Mouse (Mus musculus): ENCODE results near the gene Fam117a. TPM values are rescaled to one million over a fixed set of nuclear protein-coding genes. Genes with fewer than 3 reads are reported as not detected.
"Not testable (repeated sequence)": the region's sequence is repeated elsewhere in the genome, so short reads cannot be mapped to it uniquely, and the experiment has no call there.

Fam117a gene
- polyA plus RNA-seq, 1 experiment from 2014 or later = 9.6 TPM

DNA sequence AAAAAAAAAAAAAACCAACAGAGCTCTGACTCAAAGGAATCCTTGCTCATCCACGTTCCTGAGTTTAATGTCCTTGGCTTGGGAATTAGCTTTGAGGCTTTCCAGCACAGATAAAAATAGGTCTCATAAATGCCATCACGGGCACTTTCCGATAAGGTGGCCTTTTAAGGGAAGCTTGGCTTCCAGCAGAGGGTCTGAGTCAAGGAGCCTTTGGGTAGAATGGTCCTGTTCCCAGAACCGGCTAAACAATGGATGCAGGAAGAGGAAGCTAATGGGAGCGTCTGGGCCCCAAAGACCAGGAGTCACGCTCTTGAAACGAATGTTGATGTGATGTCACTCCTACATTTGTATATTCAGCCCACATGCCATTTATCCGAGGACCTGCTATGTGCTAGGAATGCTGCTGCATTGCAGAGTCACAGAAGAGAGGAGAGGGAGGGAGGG is 65.9 kb downstream of the Fam117a start:
- H3K9ac ChIP-seq = no peak overlapping the region
- no peaks in the 10 kb centered on the region for H3K36me3 ChIP-seq
- no peak for ATAC-seq
- no peaks in the 10 kb centered on the region for H3K9me3 ChIP-seq
- WGBS = 26% methylated on average over 8 of the region's 8 CpGs
- H3K4me3 ChIP-seq (replicated peaks) = no peak overlapping the region
- no peak overlapping the region for H3K27ac ChIP-seq
- no peaks in the 10 kb centered on the region; the same call in 1 of the 2 replicates for H3K4me1 ChIP-seq (replicated peaks)
- H3K27me3 ChIP-seq (replicated peaks) = peaks cover 5% of the 10 kb centered on the region; the same call in 1 of the 2 replicates
- H3K4me2 ChIP-seq (replicated peaks) = no peak overlapping the region

DNA sequence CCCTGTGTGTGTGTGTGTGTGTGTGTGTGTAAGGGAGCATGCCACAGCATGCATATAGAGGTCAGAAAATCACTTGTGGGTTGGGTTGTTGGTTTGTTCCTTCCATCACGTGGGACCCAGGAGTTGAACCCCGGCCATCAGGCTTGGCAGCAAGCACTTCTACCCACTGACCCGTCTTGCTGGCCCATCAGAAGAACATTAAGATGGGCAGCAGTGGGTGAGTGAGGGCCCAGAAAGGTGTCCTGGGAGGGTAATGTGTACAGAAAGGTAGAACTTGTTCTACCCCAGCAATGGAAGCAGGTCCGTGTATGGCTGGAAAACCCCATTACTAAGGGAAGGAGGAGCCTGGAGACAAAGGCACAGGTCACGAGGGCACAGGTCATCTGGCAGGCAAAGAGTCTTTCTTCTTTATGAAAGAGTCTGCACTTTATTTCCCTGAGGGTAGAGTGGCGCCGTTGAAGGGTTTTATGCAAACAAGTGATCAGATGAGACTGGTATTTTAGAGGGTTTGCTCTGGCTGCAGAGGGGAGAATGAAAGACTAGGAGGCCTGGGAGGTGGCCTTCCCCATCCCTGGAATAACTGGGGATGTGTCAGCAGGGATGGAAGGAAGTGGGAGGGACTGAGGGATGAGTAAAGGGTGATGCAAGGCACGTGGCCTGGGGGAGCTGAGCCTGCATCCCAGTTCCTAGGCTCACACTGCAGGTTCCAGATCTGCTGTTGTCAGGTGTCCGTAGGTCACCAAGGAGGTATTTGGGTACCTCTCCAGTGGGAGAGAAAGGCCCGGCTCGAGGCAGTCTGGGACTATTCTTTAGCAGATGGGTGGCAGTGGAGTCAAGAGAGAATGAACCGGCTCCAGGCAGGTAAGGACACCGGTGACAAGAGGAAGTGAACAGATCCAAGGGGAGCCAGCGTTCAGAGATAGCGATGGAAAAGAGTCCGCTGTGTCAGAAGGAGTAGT is 66.8 kb downstream of the Fam117a start:
- Histone ChIP-seq H3K9me3 (no peaks in the 10 kb centered on the region), H3K27me3 (replicated peaks) (peaks cover 5% of the 10 kb centered on the region; the same call in 1 of the 2 replicates), H3K4me2 (replicated peaks) (no peak overlapping the region), H3K4me1 (replicated peaks) (no peaks in the 10 kb centered on the region; the same call in 1 of the 2 replicates), H3K27ac (no peak overlapping the region; the same call in 1 of the 2 replicates), H3K36me3 (no peaks in the 10 kb centered on the region), H3K9ac (no peak overlapping the region), H3K4me3 (replicated peaks) (no peak overlapping the region)
- no peak for ATAC-seq
- WGBS = 75% methylated on average over 16 of the region's 16 CpGs

DNA sequence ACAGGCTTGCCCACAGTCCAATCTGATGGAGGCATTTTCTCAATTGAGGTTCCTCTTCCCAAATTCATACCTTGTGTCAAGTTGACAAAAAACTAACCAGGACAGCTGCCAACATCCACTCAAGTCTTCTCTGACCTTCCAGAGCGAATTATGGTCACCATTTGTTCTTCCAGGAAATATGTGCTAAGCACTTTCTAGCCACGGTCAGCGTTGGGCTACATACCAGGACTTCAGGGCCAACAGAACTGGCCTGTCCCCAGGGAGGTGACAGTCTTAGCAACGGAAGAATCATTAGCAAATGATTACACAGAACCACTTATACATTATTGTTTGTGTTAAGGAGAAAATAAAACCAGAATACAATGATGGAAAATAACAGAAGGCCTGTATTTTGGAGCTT is 69.0 kb downstream of the Fam117a start:
- Histone ChIP-seq H3K4me1 (replicated peaks) (no peaks in the 10 kb centered on the region; the same call in 1 of the 2 replicates), H3K9ac (no peak overlapping the region), H3K9me3 (no peaks in the 10 kb centered on the region), H3K27me3 (replicated peaks) (no peaks in the 10 kb centered on the region), H3K4me3 (replicated peaks) (no peak overlapping the region), H3K36me3 (no peaks in the 10 kb centered on the region), H3K27ac (no peak overlapping the region), H3K4me2 (replicated peaks) (no peak overlapping the region)
- no peak for ATAC-seq
- 74% methylated on average over 4 of the region's 4 CpGs for WGBS

DNA sequence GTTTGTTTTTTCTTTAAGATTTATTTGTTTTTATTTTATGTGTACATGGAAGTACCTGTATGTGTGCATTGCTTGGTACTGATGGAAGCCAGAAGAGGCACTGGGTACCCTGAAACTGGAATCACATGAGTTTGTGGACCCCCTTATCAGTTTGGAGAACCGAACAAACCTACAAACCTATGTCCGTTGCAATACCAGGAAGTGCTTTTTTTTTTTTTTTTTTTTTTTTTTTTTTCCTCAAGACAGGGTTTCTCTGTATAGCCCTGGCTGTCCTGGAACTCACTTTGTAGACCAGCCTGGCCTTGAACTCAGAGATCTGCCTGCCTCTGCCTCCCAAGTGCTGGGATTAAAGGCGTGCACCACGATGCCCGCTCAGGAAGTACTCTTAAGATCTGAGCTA is 69.6 kb downstream of the Fam117a start:
- H3K27ac ChIP-seq; H3K9ac ChIP-seq; ATAC-seq; H3K4me3 ChIP-seq (replicated peaks); H3K36me3 ChIP-seq; H3K27me3 ChIP-seq (replicated peaks); H3K9me3 ChIP-seq; H3K4me2 ChIP-seq (replicated peaks); H3K4me1 ChIP-seq (replicated peaks): not testable (repeated sequence)
- WGBS = 81% methylated on average over 5 of the region's 5 CpGs

DNA sequence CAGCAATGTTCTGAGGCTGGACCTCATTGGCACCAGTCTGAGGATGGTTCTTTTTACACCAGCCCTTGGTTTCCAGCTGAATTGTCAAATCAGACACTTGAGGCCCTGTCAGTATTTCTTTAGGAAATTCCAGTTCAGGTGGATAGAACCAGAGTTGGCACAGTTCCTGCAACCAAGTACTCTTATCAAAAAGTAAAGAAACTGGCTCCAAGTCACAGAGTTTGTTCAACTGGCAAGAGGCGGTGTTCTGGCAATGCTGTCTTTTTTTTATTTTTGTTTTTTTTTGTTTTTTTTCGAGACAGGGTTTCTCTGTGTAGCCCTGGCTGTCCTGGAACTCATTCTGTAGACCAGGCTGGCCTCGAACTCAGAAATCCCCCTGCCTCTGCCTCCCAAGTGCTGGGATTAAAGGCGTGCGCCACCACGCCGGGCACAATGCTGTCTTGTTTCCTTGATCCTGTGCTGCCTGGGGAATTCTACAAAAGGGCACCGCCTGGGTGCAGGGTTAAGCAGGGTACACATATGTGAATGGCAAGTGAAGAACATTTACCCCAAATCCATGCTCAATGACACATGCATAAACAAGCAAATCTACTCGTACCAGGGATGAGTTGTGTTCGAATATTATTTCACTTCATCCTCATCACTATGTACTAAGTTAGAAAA is 72.8 kb downstream of the Fam117a start:
- no peak overlapping the region for H3K9ac ChIP-seq
- no peak overlapping the region for H3K27ac ChIP-seq
- no peak overlapping the region for H3K4me3 ChIP-seq (replicated peaks)
- H3K4me1 ChIP-seq (replicated peaks) = no peaks in the 10 kb centered on the region
- no peaks in the 10 kb centered on the region for H3K9me3 ChIP-seq
- 84% methylated on average over 10 of the region's 10 CpGs for WGBS
- H3K4me2 ChIP-seq (replicated peaks) = no peak overlapping the region
- no peaks in the 10 kb centered on the region for H3K36me3 ChIP-seq
- no peak for ATAC-seq
- H3K27me3 ChIP-seq (replicated peaks) = no peaks in the 10 kb centered on the region

DNA sequence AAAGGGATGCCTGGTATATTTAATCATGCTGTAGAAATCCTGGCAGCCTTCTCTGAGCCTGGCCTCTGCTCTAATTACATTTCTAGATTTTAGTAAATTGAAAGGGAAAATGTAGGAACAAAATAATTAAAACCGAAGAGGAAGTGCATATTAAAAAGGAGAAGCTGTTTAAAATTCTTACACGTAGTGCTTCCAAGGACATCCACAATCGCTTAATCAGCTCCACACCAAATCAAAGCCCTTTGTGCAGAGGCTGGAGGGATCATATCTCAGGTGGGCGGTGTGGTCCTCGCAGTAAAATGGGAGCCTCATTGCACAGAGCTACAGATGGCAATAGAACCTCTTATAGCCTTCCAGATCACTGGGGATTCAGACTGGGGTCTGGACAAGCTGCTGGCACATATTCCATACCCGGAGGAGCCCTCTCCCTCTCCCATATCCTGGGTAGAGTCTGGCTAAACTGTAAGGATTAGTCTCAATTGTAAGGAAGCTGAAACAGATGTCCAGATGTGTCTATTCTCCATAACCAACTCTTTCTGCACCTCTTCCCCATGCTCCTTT is 74.7 kb downstream of the Fam117a start:
- no peak for ATAC-seq
- H3K4me3 ChIP-seq (replicated peaks) = no peak overlapping the region
- no peak overlapping the region for H3K4me2 ChIP-seq (replicated peaks)
- H3K9me3 ChIP-seq = no peaks in the 10 kb centered on the region
- H3K27me3 ChIP-seq (replicated peaks) = no peaks in the 10 kb centered on the region
- peaks cover 8% of the 10 kb centered on the region for H3K4me1 ChIP-seq (replicated peaks)
- H3K9ac ChIP-seq = no peak overlapping the region
- no peaks in the 10 kb centered on the region for H3K36me3 ChIP-seq
- WGBS = 72% methylated on average over 6 of the region's 6 CpGs
- H3K27ac ChIP-seq = no peak overlapping the region

DNA sequence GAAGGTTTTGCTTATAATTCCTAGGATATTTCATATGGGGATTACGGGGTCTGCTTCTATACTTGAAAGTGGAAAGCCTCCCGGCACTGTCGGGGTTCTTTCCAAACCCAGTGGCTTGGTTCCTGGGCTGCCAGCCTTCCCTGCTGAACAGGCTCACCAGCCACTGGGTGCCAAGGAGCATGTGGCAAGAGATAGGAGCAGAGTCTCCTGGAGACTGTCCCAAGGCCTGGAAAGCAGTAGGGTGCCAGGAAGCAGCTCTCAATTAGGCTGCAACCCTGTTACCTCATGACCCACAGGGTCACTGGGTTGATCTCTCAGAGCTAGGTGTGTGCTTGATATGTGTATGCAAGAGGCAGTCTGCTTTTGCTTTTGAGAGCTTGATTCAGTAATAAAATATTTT is 75.8 kb downstream of the Fam117a start:
- Histone ChIP-seq H3K27me3 (replicated peaks) (no peaks in the 10 kb centered on the region), H3K9me3 (no peaks in the 10 kb centered on the region), H3K4me1 (replicated peaks) (peaks cover 8% of the 10 kb centered on the region), H3K4me3 (replicated peaks) (no peak overlapping the region), H3K4me2 (replicated peaks) (no peak overlapping the region), H3K27ac (no peak overlapping the region), H3K9ac (no peak overlapping the region), H3K36me3 (no peaks in the 10 kb centered on the region)
- ATAC-seq = no peak
- WGBS = 88% methylated on average over 3 of the region's 3 CpGs

DNA sequence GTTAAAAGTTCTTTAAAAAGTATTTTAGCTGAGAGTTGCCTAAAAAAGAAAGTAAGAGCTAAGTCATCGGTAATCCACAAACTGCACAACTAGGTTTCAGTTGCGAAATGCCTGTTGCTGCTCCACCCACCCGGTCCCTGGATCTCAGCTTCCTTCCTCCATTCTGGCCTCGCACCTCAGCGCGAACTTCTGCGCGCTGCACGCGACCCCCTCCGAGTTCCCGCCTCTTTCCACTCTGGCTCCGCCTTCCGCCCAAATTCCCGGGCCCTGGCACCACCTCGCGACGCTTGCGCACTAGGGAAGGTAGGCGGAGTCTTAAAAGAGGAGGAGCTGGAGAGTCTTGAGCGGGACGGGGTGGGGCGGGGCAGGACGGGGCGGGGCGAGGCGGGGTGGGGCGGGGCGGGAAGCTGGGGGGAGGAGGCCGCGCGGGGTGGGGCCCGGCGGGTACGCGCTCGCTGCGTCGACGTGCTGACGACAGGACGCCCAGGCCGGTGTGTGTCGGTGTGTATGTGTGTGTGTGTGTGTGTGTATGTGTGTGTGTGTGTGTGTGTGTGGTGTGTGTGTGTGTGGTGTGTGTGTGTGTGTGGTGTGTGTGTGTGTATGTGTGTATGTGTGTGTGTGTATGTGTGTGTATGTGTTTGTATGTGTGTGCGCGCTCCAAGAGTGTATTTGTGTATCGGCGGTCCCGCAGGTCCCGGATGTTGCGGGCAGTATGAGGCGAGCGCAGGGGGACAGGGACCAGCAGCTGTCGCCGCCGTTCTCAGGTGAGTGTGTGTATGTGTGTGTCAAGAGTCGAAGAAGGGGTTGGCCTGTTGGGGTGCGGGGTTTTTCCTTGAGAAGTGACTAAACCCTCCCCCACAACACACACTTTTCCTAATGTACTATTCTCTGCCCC is 77.1 kb downstream of the Fam117a start, which contains the start of gene Spop:
Spop (plus strand) TSS at position 440 of the 895 bp plus-strand sequence.
- peak within 1 kb of the TSS; percentile 59 for H3K9ac ChIP-seq
- WGBS = 2% methylated on average over 58 of the region's 58 CpGs
- peak within 1 kb of the TSS; percentile 54 for H3K4me2 ChIP-seq (replicated peaks)
- H3K27ac ChIP-seq = peak within 1 kb of the TSS; percentile 79
- peak within 1 kb of the TSS; percentile 61 for H3K4me3 ChIP-seq (replicated peaks)
- no peaks in the 10 kb centered on the region for H3K9me3 ChIP-seq
- no peaks in the 10 kb centered on the region for H3K36me3 ChIP-seq
- ATAC-seq = peak; percentile 93
- no peaks in the 10 kb centered on the region for H3K27me3 ChIP-seq (replicated peaks)
- peaks cover 8% of the 10 kb centered on the region for H3K4me1 ChIP-seq (replicated peaks)

DNA sequence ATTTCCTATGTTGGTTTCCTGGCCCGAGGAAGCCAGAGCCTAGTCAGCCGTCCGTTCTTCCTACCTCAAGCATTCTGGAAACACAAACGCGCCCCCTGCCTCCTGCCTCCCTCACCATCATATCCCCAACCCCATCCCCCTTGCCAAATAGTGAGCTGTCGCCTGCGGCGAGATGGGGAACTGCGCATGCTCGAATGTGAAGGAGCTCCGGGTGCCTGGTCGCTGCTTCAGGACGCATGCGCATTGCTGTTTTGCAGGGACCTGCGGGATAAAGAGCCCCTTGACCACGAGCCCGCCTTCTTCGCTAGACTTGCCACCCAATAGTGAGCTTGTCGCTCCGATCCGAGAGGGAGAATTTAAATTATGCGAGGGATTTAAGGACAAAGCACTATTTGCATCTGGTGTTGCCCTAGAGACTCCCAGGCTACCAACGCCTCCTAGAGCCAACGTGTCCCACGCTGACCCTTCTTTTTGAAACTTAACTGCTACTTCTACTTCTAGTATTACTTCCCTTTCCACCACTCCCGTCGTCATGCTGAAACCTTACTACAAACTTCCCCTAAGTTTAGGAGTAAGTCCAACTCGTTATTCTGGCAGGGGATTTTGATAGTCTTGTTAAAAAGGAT is 77.8 kb downstream of the Fam117a start:
- under 1% methylated on average over 28 of the region's 28 CpGs for WGBS
- Histone ChIP-seq H3K4me3 (replicated peaks) (peak overlapping the region; percentile 61), H3K9ac (peak overlapping the region; percentile 59), H3K36me3 (no peaks in the 10 kb centered on the region), H3K27ac (peak overlapping the region; percentile 79), H3K4me1 (replicated peaks) (peaks cover 8% of the 10 kb centered on the region), H3K4me2 (replicated peaks) (peak overlapping the region; percentile 54), H3K9me3 (no peaks in the 10 kb centered on the region), H3K27me3 (replicated peaks) (no peaks in the 10 kb centered on the region)
- ATAC-seq = peak; percentile 87

DNA sequence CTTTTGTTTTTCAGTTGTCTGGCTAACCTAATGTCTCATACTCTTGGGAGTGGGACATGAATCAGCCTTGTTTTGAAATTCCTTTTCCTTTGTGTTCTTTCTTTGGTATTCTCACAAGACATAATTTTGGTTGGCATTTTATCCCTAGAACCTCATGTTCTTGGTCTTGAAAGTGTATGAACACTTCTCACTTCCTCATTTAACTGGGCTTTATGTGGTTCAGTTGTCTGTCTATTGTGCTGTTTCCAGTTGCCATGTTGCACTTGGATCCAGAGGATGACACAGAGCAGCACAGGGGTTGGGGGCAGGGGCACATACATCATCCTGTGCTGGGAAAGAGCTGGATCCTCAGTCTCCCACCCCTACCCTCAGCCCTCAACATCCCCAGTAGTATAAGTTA is 79.1 kb downstream of the Fam117a start:
- H3K9ac ChIP-seq = no peak overlapping the region
- no peaks in the 10 kb centered on the region for H3K27me3 ChIP-seq (replicated peaks)
- no peak for ATAC-seq
- peak overlapping the region; percentile 54 for H3K4me2 ChIP-seq (replicated peaks)
- H3K36me3 ChIP-seq = no peaks in the 10 kb centered on the region
- H3K9me3 ChIP-seq = no peaks in the 10 kb centered on the region
- H3K27ac ChIP-seq = no peak overlapping the region
- H3K4me1 ChIP-seq (replicated peaks) = peaks cover 8% of the 10 kb centered on the region
- no peak overlapping the region for H3K4me3 ChIP-seq (replicated peaks)

DNA sequence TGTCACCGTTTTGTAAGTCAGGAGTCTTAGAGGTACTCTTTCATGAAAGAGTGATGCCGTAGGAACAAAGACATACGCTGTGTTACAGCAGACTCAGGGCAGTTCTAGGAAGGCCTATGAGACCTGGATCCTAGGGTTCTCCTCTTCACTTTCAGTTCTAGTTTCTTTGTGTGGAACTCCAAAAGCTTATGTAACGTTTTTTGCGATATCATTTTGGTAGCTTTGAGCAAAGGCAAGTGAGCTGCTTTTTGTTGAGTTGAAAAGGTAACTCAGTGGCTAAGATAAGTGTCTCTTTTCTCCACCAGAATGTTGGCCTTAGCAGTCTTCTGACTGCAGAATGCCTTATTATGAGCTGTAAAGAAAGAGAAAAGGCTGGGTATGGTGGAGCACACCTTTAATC is 80.5 kb downstream of the Fam117a start:
- Histone ChIP-seq H3K27ac (no peak overlapping the region), H3K9ac (no peak overlapping the region), H3K4me1 (replicated peaks) (peaks cover 8% of the 10 kb centered on the region), H3K4me3 (replicated peaks) (no peak overlapping the region), H3K27me3 (replicated peaks) (no peaks in the 10 kb centered on the region), H3K4me2 (replicated peaks) (no peak overlapping the region), H3K36me3 (no peaks in the 10 kb centered on the region), H3K9me3 (no peaks in the 10 kb centered on the region)
- ATAC-seq = no peak
- 84% methylated on average over 5 of the region's 5 CpGs for WGBS
